Mouse (Mus musculus): ENCODE results near the gene Tff2.

Gene Tff2

DNA sequence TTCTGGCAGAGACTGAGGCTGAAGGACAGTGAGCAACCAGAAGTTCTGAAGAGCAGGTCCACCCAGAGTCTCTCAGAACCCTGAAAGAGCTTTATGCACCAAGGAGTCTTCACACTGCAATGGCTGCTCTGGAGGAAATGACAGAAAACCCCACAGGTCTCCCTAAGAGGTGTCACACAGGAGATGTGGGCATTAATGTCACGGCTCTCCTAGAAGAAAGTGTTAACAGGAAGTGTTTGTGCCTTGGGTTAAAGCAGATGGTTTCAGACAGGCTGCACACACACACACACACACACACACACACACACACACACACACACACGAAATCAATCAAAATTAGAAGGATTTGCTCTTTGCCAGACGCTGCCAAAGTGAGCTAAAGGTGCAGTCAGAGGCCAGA, 7.8 kb downstream of the Tff2 start:
- DNase-seq (ENCODE audit: low spot score in 2 of 2) = no peak

DNA sequence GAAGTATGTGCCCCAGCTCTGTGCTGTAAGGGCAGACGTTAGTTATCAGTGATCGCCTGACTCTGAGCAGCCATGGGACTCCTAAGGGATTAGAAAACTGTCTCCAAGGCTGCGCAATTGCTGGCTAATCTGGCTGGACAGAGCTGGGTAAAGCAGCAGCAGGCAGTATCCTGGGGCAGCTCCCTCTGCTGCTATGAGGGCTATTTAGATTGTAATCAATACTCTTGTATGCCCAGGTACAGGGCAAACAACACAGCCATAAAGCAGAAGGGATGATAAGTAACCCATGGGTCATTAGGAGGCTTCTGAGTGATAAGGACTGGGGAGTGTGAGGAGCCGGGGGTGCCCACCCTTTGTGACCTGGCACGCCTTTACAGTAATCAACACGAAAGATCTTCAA, 9.2 kb downstream of the Tff2 start:
- no peak for DNase-seq (ENCODE audit: low spot score in 2 of 2)

DNA sequence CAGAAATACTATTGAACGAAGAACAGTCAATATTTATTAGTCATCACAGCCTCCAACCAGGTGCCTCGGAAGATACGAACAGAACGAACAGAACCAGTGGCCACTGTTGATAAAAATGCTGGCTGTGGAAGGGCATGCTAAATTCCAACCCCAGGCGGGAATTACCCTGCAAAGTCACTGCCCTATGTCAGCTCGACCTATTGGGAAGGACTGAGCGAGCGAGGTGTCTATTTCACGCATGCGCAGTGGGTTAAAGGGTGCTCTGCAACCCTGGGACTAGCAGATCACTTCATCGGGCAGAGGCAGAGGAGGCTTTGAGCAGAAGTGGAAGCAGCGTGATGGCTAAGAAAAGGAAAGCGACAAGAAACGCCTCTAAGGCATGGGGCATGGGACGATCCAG, 10.3 kb downstream of the Tff2 start:
- no peak for DNase-seq (ENCODE audit: low spot score in 2 of 2)

DNA sequence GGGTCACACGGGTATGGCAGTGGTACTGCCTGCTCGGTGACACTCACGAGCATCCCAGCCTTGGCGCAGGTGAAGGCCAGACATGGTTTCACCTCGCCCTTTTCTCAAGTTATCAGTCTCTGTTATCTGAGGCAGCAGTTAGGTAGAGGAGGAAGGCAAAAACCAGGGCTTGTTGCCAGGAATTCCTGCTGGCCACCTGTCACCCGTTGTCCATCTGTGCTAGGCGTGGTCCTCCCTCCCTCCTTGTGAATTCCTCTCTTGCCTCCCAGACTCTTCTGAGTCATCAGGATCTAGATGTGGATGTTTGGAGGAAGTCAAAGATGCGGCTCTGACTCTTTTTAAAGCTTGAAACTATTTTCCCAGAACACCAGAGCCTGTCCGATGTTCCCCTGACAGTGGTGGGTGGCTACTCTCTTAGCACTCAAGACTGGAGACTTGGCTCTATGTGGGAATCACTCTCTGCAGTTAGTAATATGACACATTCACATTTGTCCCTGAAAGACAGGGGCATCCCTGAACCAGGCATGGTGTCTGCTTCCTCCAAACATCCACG, 12.7 kb downstream of the Tff2 start:
- DNase-seq (ENCODE audit: low spot score in 2 of 2) = peak; percentile 47 to 51

DNA sequence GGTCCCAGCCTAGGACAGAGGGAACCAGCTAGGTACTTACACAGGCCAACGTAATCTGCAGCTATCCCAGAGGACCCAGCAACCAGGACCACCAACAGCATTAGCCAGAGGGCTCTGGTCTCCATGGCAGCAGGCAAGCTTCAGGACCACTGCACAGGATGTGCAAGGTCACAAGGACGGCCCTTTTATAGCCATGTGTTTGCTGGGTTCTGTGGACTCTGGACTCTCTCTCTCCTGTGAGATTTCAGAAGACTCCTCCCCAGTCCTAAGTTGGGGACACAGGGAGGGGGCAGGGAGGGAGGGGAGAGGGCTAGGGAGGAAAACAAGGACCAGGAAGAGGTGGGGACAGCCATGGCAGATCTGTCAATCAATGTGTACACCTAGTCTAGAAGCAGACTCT, 14.6 kb downstream of the Tff2 start, which contains the start of gene Tff3:
TSS of gene Tff3 (minus strand) at position 195 of the 400 bp plus-strand sequence.
- DNase-seq (ENCODE audit: low spot score in 2 of 2) = no peak

DNA sequence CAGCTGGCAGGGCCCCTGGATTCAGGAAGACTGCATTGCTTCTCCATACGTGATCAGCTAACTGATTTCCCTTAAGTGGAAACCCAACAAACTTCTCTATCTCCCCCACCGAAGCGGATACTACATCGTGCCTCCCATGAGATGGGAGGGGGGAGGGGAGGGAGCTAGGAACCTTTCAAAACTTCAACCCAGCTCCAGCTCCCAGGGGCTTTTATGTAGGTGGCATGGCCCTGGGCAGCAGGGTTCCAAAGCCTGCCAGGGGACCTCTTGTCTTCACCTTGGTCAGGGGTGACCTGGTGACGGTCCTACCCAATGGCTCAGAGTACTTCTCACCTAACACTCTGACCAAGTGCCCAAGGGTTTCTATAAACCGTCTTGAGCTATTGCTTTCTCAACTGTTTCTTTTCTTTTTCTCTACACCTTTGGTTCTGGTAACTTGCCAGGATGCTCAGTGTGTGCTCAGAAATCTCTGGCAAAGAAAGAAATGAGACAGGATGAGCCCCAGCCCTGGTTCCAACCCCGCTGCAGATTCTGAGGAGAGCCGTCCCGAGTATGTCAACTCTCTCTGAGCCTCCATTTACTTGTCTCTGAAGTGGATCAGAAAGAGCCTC, 15.3 kb downstream of the Tff2 start:
- DNase-seq (ENCODE audit: low spot score in 2 of 2) = no peak

DNA sequence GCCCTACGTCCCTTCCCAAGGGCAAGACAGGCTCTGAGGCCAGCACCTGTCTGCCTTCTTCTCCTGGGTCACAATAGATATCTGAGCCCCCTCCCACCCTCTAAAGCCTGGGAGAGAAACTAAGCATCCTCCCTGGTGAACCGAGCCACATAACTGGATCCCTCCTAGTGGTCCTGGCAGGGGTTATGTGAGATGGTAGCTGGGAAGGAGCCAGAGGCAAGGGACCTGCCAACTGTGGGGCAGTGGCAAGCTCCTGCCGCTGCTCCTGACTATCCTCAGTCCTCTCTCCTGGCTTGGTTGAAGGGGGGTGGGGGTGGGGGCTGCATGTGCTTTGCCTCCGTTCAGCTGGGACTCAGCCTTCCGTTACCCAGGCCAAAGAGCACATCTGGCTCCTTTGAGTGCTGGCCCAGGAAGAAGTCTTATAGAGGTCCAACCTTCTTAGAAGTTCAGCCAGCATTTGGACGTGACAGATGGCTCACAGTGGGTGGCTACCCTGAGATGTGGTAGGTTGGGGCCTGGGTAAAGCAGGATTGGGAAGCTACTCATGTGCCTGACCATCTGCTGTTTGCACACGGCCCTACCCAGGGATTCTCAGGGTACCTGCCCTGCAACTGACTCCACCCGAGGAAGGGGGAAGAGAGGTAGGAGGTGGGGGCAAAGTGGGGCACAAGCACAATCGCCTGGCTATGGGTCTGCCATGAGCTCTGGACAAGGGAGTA, 18.4 kb downstream of the Tff2 start:
- DNase-seq (ENCODE audit: low spot score in 2 of 2) = peak; percentile 38 to 63

DNA sequence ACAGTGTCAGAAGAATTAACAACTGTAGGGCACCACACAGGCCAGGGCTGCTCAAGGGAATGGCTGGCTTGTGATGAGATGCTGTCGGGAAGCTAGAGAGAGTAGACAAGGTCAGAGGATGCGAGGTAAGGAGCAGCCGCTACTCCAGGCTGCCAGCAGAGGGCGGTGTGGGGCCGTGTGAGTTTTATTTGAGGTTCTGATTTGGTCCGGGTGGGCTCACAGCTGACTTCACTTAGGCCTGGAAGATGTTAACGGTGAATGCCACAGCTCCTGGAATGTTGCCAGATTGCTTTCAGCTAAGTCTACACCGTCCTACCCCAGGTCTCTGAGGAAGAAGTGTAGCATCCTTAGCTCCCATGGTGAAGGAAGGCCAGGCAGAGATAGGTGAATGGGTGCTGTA, 22.1 kb downstream of the Tff2 start:
- peak in 1 of 2 experiments; percentile 39 for DNase-seq (ENCODE audit: low spot score in 2 of 2)

DNA sequence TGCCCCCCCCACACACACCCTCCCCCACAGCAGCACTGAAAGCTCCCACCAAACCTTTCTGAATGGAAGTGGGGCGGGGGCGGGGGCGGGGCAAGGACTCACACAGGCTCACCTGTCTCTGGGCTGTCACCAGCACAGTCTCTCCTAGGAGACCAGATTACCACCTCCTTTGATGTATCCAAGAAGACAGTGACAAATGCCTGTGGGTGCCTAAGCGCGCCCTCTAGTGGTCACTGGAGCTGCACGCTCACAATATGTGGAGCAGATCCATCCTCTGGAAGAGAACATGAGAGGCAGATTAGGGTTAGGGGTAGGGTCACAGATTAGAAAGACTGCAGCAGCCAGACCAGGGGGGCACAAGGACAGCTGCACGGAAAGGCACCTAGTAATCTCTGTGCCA, 24.7 kb downstream of the Tff2 start:
- peak; percentile 77 to 83 for DNase-seq (ENCODE audit: low spot score in 2 of 2)

DNA sequence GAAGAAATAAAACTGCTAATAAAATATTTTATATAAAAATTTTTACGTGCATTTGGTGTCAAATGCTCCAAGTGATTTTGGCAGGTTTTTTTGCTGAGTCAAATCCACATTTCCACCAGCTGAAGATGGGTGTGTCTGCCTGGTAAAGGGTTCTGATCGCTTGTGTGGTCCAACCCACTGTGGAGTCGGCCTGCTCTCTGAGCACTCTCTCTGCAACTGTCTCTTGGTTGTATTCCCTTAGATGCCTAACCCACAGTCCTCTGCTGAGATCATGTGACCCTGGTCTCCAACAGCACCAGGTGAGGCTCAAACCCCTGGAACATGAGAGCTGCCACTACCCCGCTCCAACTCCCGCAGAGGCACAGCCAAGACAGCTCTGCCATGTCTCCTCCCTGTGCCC, 26.1 kb downstream of the Tff2 start:
- DNase-seq (ENCODE audit: low spot score in 2 of 2) = no peak

DNA sequence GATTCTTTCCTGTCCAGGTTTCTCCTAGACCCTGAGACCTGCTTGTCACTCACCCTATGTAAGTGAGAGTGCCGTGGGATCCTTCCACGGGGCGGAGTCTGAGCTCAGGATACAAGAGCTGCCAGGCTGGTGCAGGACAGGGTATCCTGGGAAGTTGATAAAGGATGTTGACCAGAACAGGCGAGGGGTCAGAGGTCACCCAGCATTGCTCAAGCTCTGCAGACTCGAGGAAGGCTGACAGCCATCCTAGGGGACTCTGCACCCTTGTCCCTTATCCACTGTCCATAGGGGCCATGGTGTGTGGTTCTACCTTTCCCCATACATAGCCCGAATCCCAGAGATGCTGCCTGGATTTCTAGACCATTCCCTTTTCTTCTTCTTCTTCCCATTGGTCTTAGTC, 28.0 kb downstream of the Tff2 start:
- no peak for DNase-seq (ENCODE audit: low spot score in 2 of 2)

DNA sequence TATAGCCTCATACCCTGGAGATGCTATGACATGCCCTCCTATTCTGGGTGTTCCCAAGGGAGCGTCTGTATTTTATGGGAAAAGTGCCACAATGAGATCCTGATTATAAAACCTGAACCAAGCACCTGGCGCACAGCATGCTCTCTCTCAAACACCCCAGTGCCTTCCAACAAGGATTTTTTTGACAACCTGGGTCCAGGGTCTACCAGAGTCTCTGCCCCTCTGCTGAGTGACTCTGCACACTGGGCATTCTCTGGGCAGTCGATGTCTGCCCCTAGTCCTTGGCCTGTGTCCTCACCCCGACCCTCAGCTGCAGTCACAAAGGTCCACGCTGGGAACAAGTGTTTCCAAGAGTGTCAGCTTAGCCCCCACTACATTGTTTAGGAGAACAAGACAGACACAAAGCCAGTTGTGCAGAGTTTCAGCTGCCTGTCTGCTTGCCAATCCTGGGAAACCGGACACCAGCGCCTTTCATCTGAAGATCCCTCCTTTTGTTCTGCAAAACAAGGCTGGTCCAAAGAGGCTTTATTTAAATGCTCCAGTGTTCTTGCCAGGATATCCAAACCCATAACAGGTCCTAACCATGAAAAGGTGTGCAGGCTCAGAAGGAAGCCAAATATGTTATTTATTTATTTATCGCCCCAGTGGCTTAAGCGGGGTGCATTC, 30.8 kb downstream of the Tff2 start:
- no peak for DNase-seq (ENCODE audit: low spot score in 2 of 2)

DNA sequence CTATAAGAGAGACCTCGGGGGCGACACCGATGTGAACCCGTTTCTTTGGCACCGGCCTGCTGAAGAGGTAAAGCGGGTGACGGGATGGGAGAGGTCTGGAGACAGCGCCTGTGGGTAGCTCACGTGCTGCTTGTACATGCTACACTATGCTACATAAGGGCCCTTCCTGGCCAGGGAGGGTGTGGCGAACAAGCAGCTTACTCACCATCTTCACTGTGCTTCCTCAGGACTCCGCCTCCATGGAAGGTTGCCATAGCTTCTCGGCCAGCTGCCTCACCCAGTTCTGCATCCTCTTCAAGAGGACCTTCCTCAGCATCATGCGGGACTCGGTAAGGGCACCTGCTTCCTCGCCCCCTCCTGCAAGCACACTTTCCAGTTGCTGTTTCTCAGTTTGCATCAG, 35.7 kb downstream of the Tff2 start:
- no peak for DNase-seq (ENCODE audit: low spot score in 2 of 2)

DNA sequence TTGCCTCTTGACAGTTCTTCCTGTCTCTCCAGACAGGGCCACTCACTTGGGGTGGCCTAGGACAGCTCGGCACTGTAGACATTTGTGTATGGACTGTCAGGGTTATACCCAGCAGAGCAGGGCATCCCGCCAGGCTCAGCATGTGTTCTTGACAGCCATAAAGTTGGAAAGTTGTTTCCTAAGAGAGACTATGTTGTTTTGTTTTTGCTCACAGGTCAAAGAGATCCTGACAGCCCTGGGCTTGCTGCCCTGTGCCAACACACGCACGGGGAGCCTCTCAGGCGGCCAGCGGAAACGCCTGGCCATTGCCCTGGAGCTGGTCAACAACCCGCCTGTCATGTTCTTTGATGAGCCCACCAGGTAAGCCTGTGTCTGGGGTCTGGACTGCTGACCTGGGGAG, 40.3 kb downstream of the Tff2 start:
- DNase-seq (ENCODE audit: low spot score in 2 of 2) = no peak

DNA sequence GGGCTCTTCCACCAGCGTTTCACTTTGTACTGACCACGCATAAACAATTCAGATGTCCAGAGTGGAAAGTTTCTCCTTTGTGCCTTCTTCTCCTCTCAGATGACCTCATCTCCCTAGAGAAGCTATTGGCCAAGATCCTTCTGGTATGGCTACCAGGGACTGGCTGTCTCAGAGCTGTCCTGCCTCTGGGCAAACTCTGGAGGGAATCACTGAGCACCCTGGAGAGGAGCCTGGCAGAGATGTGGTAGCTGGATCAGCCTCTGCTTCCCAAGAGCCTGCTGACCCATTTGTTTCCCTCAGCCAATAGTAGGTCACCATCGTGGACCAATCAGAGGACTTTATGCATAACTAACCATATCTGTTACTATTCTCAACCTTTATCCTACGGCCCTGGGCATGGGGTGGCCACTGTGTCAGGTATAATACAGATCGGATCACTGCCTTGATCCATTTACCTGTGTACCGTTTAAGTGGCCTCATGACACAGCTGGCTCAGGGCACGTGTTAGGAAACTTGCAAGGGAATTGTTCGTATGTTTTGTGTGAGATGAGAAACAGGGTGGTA, 41.0 kb downstream of the Tff2 start:
- no peak for DNase-seq (ENCODE audit: low spot score in 2 of 2)

DNA sequence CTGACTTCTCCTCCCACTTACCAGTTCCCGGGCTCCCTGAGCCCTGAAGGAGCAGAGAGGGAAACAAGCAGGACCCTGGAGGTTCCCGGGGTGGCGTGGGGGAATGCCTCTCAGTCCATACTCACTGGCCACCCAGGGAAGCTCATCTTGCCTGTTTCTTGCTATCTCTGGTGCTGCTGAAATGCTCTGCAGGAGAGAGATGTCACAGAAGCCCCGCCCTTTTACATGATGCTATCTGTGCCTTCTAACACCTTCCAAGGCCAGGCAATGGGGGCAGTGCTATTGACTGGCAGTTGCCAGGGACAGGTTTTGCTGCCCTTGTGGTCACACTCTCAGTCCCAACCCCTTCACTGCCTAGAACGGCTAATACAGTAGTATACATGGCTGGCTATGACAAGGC, 45.3 kb downstream of the Tff2 start:
- DNase-seq (ENCODE audit: low spot score in 2 of 2) = no peak

DNA sequence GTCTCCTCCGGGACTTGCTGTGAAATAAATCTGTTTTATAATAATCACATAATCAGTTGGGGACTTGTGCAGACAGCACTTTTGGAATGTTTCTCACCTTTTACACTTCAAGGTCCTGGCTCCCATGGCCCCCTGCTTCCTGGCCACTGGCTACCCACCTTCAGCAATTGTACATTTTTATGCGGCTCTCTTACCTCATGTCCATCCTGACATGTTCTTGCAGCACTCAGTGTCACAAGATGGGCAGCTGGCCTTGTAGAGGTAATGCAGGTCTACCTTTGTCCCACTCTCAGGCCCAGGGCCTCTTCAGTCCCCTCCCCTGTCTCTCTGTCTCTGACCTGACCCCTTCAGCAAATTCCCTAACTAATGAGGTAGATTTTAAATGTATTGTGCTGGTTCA, 47.2 kb downstream of the Tff2 start:
- no peak for DNase-seq (ENCODE audit: low spot score in 2 of 2)

DNA sequence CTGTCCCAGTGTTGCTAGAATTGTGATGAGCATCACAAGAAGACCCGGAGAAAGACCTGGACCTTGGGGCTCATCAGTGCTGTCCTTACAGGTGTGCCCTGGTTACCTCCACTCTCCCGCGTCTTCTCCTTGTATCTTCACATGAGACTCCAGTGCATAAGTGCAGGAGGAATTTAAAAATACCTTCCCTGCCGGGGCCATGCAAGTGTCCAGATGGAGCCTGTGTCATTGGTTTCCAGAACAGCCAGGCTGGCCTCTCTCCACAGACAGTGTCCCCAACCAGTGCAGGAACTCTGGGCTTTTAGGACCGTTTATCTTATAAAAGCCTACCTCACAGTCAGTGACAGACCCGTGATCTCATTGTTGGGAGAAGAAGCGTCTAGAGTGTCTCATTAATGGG, 48.5 kb downstream of the Tff2 start:
- no peak for DNase-seq (ENCODE audit: low spot score in 2 of 2)

DNA sequence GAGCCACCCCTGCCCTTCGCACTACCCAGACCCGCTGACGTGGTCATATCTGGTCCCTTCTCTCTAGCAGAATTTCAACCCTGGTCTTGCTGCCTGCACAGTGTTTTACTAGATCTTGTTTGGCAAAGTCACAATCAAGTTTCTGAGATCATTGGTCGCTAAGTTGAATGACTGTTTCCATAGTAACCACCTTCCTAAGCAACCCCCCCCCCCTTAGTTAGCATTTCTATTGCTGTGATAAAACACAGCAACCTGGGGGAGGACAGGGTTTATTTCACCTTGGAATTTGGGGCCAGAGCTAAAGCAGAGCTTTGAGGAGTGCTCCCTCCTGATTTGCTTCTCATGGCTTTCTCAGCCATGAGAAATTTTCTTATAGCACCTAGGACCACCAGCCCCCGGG, 49.3 kb downstream of the Tff2 start:
- DNase-seq (ENCODE audit: low spot score in 2 of 2) = no peak
